Mouse (Mus musculus) stomach, embryonic 16.5 days (tissue): ENCODE results near the gene Rab21. TPM values are rescaled to one million over a fixed set of nuclear protein-coding genes. Genes with fewer than 3 reads are reported as not detected.

Experiments
- ATAC-seq: fragments of 200-750 bp; cut with Nextera tagmentation; 2 replicates; pipeline ENCODE4 v1.8.0; 2017; ENCODE audit warnings: moderate number of reproducible peaks, moderate TSS enrichment; ENCODE audit not compliant: insufficient read depth, low FRiP score
- H3K27ac ChIP-seq: fragments of 300-500 bp; sonication (generic); 2 replicates; pipeline ENCODE4 v1.5.1; 2014; ENCODE audit warnings: low read length
- H3K27me3 ChIP-seq: fragments of 300-500 bp; sonication (generic); 2 replicates; pipeline ENCODE4 v1.6.1; 2014; ENCODE audit warnings: low read length, control low read depth, mixed read lengths; ENCODE audit not compliant: control insufficient read depth, insufficient read depth
- H3K36me3 ChIP-seq: fragments of 300-500 bp; sonication (generic); 2 replicates; pipeline ENCODE4 v1.6.1; 2014; ENCODE audit warnings: low read length; ENCODE audit not compliant: control insufficient read depth, insufficient read depth
- H3K4me1 ChIP-seq: fragments of 300-500 bp; sonication (generic); 2 replicates; pipeline ENCODE4 v1.6.1; 2014; ENCODE audit warnings: low read length, control low read depth, mixed read lengths; ENCODE audit not compliant: control insufficient read depth, insufficient read depth
- H3K4me2 ChIP-seq: fragments of 300-500 bp; sonication (generic); 2 replicates; pipeline ENCODE4 v1.6.1; 2014; ENCODE audit warnings: low read depth, low read length, mixed read lengths
- H3K4me3 ChIP-seq: fragments of 300-500 bp; sonication (generic); replicated peaks from 2 replicates; pipeline ENCODE4 v1.5.1; 2014; ENCODE audit warnings: mild to moderate bottlenecking, low read length
- H3K9ac ChIP-seq: fragments of 300-500 bp; sonication (generic); 2 replicates; pipeline ENCODE4 v1.6.1; 2014; ENCODE audit warnings: low read length
- H3K9me3 ChIP-seq: fragments of 300-500 bp; sonication (generic); replicated peaks from 2 replicates; pipeline ENCODE4 v1.6.1; 2016; ENCODE audit warnings: low read length, control low read depth; ENCODE audit not compliant: control insufficient read depth
- WGBS: fragments of 180-500 bp; shearing (Covaris S2); extraction: QIAGEN DNeasy Blood & Tissue Kit; methylation state at CpG from one replicate; pipeline ENCODE4 v1.1.7; 2014; 5-methylcytosine and 5-hydroxymethylcytosine counted together
- polyA plus RNA-seq: library from polyadenylated mRNA; unstranded; fragments of >200 nt; fragmentation: Nextera tagmentation; extraction: Ambion mirVana; gene quantifications from 2 replicates; pipeline ENCODE4 v1.2.1, GENCODE M21; 2015

The Rab21 gene
- 3.6 and 4.2 TPM in 2 replicates for polyA plus RNA-seq

GRCm38 (mm10) chr10:115315473-115316171, at the start of gene Rab21:
Gene Rab21 (minus strand): TSS chr10:115315594.
- peak; percentile 93 for ATAC-seq
- H3K9ac ChIP-seq: peak within 1 kb of the TSS; percentile 94
- H3K4me1 ChIP-seq: peaks cover 20% of the 10 kb centered on the region
- peak within 1 kb of the TSS; percentile 82 for H3K4me3 ChIP-seq
- H3K4me2 ChIP-seq: peak within 1 kb of the TSS; percentile 78
- under 1% methylated on average over 48 of the region's 48 CpGs for WGBS
- no peaks in the 10 kb centered on the region for H3K36me3 ChIP-seq
- H3K27me3 ChIP-seq: no peaks in the 10 kb centered on the region
- H3K27ac ChIP-seq: peak within 1 kb of the TSS; percentile 93
- no peaks in the 10 kb centered on the region for H3K9me3 ChIP-seq

GRCm38 (mm10) chr10:115363151-115363550, 47.8 kb upstream of the Rab21 start:
- peak overlapping the region; percentile 76 for H3K4me2 ChIP-seq
- H3K27ac ChIP-seq: peak overlapping the region; percentile 94
- H3K9me3 ChIP-seq: no peaks in the 10 kb centered on the region
- no peak overlapping the region; the same call in 1 of the 2 replicates for H3K9ac ChIP-seq
- 83% methylated on average over 4 of the region's 4 CpGs for WGBS
- H3K4me1 ChIP-seq: peaks cover 4% of the 10 kb centered on the region; the same call in 1 of the 2 replicates
- H3K27me3 ChIP-seq: no peaks in the 10 kb centered on the region
- no peaks in the 10 kb centered on the region for H3K36me3 ChIP-seq
- ATAC-seq: no peak
- H3K4me3 ChIP-seq: peak overlapping the region; percentile 73

GRCm38 (mm10) chr10:115362623-115362964, 47.2 kb upstream of the Rab21 start:
- Histone ChIP-seq H3K4me2 (peak overlapping the region; percentile 76), H3K9me3 (no peaks in the 10 kb centered on the region), H3K27ac (peak overlapping the region; percentile 94), H3K36me3 (no peaks in the 10 kb centered on the region), H3K4me1 (peaks cover 4% of the 10 kb centered on the region; the same call in 1 of the 2 replicates), H3K27me3 (no peaks in the 10 kb centered on the region), H3K4me3 (peak overlapping the region; percentile 73), H3K9ac (peak overlapping the region; percentile 75)
- 6% methylated on average over 9 of the region's 9 CpGs for WGBS
- ATAC-seq: peak; percentile 5; the same call in 1 of the 2 replicates

GRCm38 (mm10) chr10:115361840-115362622, 46.6 kb upstream of the Rab21 start, which contains the start of gene Tmem19:
Gene Tmem19 (minus strand): TSS chr10:115362501.
- Histone ChIP-seq H3K9ac (peak within 1 kb of the TSS; percentile 75), H3K4me1 (peaks cover 4% of the 10 kb centered on the region; the same call in 1 of the 2 replicates), H3K4me3 (peak within 1 kb of the TSS; percentile 73), H3K36me3 (no peaks in the 10 kb centered on the region), H3K27me3 (no peaks in the 10 kb centered on the region), H3K27ac (peak within 1 kb of the TSS; percentile 94), H3K4me2 (peak within 1 kb of the TSS; percentile 76), H3K9me3 (no peaks in the 10 kb centered on the region)
- peak; percentile 99 for ATAC-seq
- under 1% methylated on average over 49 of the region's 58 CpGs for WGBS

DNA sequence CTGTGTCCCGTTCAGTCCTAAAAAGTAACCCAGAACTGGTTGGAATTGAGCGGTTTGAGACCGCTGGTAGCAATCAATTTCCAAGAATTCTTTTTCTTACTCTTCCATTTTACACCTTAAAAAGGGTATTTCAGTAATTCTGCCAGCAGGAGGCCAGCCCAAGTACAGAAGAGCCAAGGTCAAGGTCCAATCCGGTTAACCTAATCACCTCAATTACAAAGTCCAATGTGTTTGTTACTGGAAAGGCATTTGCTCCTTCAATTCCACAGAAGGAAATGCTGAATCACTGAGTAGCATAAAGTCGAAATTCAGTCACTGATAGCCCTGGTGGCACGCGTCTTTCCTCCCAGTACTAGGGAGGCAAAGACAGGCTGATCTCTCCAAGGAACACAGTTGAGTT, 43.7 kb upstream of the Rab21 start:
- H3K27ac ChIP-seq: no peak overlapping the region
- 88% methylated on average over 7 of the region's 7 CpGs for WGBS

DNA sequence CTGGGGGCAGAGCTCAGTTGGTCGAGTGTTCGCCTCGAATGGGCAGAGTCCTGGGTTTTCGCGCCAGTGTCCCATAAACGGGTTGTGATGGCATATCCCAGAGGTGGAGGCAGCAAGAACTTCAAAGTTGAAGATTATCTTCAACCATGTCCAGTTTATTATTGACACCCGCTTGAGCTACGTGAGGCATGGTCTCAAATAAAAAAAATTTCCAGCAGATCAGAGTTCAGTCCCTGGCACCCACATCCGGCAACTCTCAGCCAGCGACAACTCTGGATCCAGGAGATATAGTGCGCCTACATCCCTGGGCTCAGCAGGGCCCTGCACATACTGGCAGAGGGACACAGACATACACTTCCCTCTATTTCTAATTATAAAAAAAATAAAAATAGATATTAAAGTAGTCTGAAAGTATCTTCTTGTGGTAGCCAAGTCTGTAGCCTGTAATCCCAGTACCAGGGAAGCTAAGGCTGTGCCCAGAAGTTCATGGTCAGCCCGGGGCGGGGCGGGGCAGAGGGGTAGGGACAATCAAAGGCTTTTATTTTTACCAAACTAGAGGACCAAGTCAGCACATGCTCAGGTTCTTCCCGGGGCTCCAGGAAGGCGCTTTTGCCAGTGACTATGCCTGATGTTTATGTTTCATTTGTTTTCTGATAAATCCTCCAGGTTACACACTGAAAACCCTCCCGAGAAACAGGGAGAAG, 43.0 kb upstream of the Rab21 start:
- WGBS: 85% methylated on average over 17 of the region's 17 CpGs

More for the DNA sequence above, 43.7 kb upstream of the Rab21 start:
- H3K4me3 ChIP-seq: no peak overlapping the region
- no peaks in the 10 kb centered on the region for H3K27me3 ChIP-seq
- H3K4me2 ChIP-seq: no peak overlapping the region
- peaks cover 5% of the 10 kb centered on the region; the same call in 1 of the 2 replicates for H3K36me3 ChIP-seq
- no peak overlapping the region for H3K9ac ChIP-seq
- peaks cover 4% of the 10 kb centered on the region; the same call in 1 of the 2 replicates for H3K4me1 ChIP-seq
- H3K9me3 ChIP-seq: no peaks in the 10 kb centered on the region
- no peak for ATAC-seq

DNA sequence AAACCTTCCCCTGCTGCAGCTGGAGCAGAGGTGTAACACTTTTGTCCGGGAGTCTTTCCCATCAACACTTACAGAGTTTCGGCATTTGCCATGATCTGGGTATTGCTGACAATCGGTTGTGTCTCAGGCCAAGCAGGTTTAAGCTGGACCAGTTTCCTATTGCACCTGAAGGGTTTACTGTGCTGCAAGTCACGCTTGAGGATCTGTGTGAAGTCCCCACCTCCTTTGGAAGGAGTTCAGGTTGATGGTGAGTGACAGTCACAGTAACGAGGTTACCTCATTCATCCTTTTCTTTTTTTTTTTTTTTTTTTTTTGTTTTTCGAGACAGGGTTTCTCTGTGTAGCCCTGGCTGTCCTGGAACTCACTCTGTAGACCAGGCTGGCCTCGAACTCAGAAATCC, 40.7 kb upstream of the Rab21 start:
- H3K27me3 ChIP-seq: no peaks in the 10 kb centered on the region
- peaks cover 2% of the 10 kb centered on the region; the same call in 1 of the 2 replicates for H3K4me1 ChIP-seq

More for the DNA sequence above, 43.0 kb upstream of the Rab21 start:
- no peak overlapping the region for H3K9ac ChIP-seq
- peaks cover 4% of the 10 kb centered on the region; the same call in 1 of the 2 replicates for H3K4me1 ChIP-seq
- peaks cover 5% of the 10 kb centered on the region; the same call in 1 of the 2 replicates for H3K36me3 ChIP-seq
- no peaks in the 10 kb centered on the region for H3K27me3 ChIP-seq
- H3K4me2 ChIP-seq: no peak overlapping the region
- H3K4me3 ChIP-seq: no peak overlapping the region
- H3K9me3 ChIP-seq: no peaks in the 10 kb centered on the region
- no peak for ATAC-seq
- no peak overlapping the region for H3K27ac ChIP-seq

GRCm38 (mm10) chr10:115355016-115355415, 39.6 kb upstream of the Rab21 start:
- H3K27me3 ChIP-seq: no peaks in the 10 kb centered on the region
- H3K27ac ChIP-seq: no peak overlapping the region
- no peak overlapping the region for H3K4me2 ChIP-seq
- H3K36me3 ChIP-seq: peaks cover 5% of the 10 kb centered on the region; the same call in 1 of the 2 replicates
- WGBS: 88% methylated on average over 6 of the region's 6 CpGs
- no peak for ATAC-seq
- H3K4me1 ChIP-seq: no peaks in the 10 kb centered on the region
- H3K4me3 ChIP-seq: no peak overlapping the region
- H3K9me3 ChIP-seq: no peaks in the 10 kb centered on the region
- H3K9ac ChIP-seq: no peak overlapping the region

More for the DNA sequence above, 40.7 kb upstream of the Rab21 start:
- Histone ChIP-seq H3K27ac (no peak overlapping the region), H3K4me3 (no peak overlapping the region), H3K36me3 (peaks cover 5% of the 10 kb centered on the region; the same call in 1 of the 2 replicates), H3K9me3 (no peaks in the 10 kb centered on the region), H3K4me2 (no peak overlapping the region), H3K9ac (no peak overlapping the region)
- 84% methylated on average over 6 of the region's 7 CpGs for WGBS
- ATAC-seq: no peak
